Mouse (Mus musculus) heart, embryonic 16.5 days (tissue): ENCODE measurements at regions not wholly inside any gene's neighbourhood (a gene's known extent, or its start where the extent isn't known, plus 50 kb on each side); places are given as distances from the start of the nearest gene placed in this dataset.
"Not testable (repeated sequence)": the region's sequence is repeated elsewhere in the genome, so short reads cannot be mapped to it uniquely, and the experiment has no call there.

ENCODE experiments used
- ATAC-seq: fragments of 200-750 bp; cut with Nextera tagmentation; replicated peaks from 2 replicates; pipeline ENCODE4 v1.8.0; 2017; ENCODE audit warnings: moderate number of reproducible peaks; ENCODE audit not compliant: insufficient read depth, low FRiP score; ENCODE audit errors: extremely low read depth
- H3K27ac ChIP-seq: fragments of 300-500 bp; sonication (generic); 2 replicates; pipeline ENCODE4 v1.5.1; 2014; ENCODE audit warnings: mild to moderate bottlenecking, low read length, control low read depth, moderate library complexity
- H3K27me3 ChIP-seq: fragments of 300-500 bp; sonication (generic); 2 replicates; pipeline ENCODE4 v1.6.1; 2014; ENCODE audit warnings: low read length, mixed read lengths; ENCODE audit not compliant: control insufficient read depth, insufficient read depth
- H3K36me3 ChIP-seq: fragments of 300-500 bp; sonication (generic); 2 replicates; pipeline ENCODE4 v1.6.1; 2014; ENCODE audit not compliant: control insufficient read depth, insufficient read depth
- H3K4me1 ChIP-seq: fragments of 300-500 bp; sonication (generic); 2 replicates; pipeline ENCODE4 v1.6.1; 2014; ENCODE audit warnings: low read length, mixed read lengths; ENCODE audit not compliant: control insufficient read depth, insufficient read depth
- H3K4me2 ChIP-seq: fragments of 300-500 bp; sonication (generic); 2 replicates; pipeline ENCODE4 v1.6.1; 2014; ENCODE audit warnings: low read depth, mild to moderate bottlenecking, control low read depth, low read length
- H3K4me3 ChIP-seq: fragments of 300-500 bp; sonication (generic); 2 replicates; pipeline ENCODE4 v1.5.1; 2014; ENCODE audit warnings: mild to moderate bottlenecking, control low read depth, low read length
- H3K9ac ChIP-seq: fragments of 300-500 bp; sonication (generic); 2 replicates; pipeline ENCODE4 v1.6.1; 2014; ENCODE audit warnings: low read length, control low read depth
- H3K9me3 ChIP-seq: fragments of 300-500 bp; sonication (generic); replicated peaks from 2 replicates; pipeline ENCODE4 v1.6.1; 2016; ENCODE audit warnings: low read length; ENCODE audit not compliant: control insufficient read depth
- WGBS: fragments of 180-500 bp; shearing (Covaris S2); extraction: QIAGEN DNeasy Blood & Tissue Kit; methylation state at CpG from one replicate; pipeline ENCODE4 v1.1.7; 2014; 5-methylcytosine and 5-hydroxymethylcytosine counted together

GRCm38 (mm10) chr16:8198771-8199562 lies 226.0 kb downstream of the Tmem114 start:
- Histone ChIP-seq H3K27me3 (no peaks in the 10 kb centered on the region), H3K4me3 (no peak overlapping the region), H3K9me3 (0 out of 2 replicates have a peak, but pooled peaks cover 3% of the 10 kb centered on the region), H3K4me2 (no peak overlapping the region), H3K9ac (no peak overlapping the region), H3K36me3 (no peaks in the 10 kb centered on the region), H3K27ac (no peak overlapping the region), H3K4me1 (no peaks in the 10 kb centered on the region)
- no peak for ATAC-seq
- WGBS = 78% methylated on average over 12 of the region's 12 CpGs

- Histone ChIP-seq H3K36me3 (no peaks in the 10 kb centered on the region), H3K9ac (no peak overlapping the region), H3K4me3 (no peak overlapping the region), H3K27me3 (no peaks in the 10 kb centered on the region), H3K27ac (no peak overlapping the region), H3K9me3 (no peaks in the 10 kb centered on the region), H3K4me2 (no peak overlapping the region), H3K4me1 (no peaks in the 10 kb centered on the region)
- 74% methylated on average over 6 of the region's 6 CpGs for WGBS
- ATAC-seq = no peak
Observed at GRCm38 (mm10) chr16:8189472-8190240, 235.3 kb downstream of the Tmem114 start.

- Histone ChIP-seq H3K4me1 (no peaks in the 10 kb centered on the region), H3K27ac (no peak overlapping the region), H3K9ac (no peak overlapping the region), H3K9me3 (no peaks in the 10 kb centered on the region), H3K36me3 (no peaks in the 10 kb centered on the region), H3K27me3 (no peaks in the 10 kb centered on the region), H3K4me2 (no peak overlapping the region), H3K4me3 (no peak overlapping the region)
- 92% methylated on average over 1 of the region's 1 CpGs for WGBS
- no peak for ATAC-seq
Observed at GRCm38 (mm10) chr16:8189071-8189470, 235.9 kb downstream of the Tmem114 start.

GRCm38 (mm10) chr16:8188505-8188904 lies 236.4 kb downstream of the Tmem114 start:
- ATAC-seq = no peak
- Histone ChIP-seq H3K4me1 (no peaks in the 10 kb centered on the region), H3K9ac (no peak overlapping the region), H3K9me3 (no peaks in the 10 kb centered on the region), H3K4me3 (no peak overlapping the region), H3K27me3 (no peaks in the 10 kb centered on the region), H3K27ac (no peak overlapping the region), H3K4me2 (no peak overlapping the region), H3K36me3 (no peaks in the 10 kb centered on the region)
- 64% methylated on average over 4 of the region's 4 CpGs for WGBS

- H3K4me3 ChIP-seq = no peak overlapping the region
- H3K9ac ChIP-seq = no peak overlapping the region
- WGBS = 65% methylated on average over 6 of the region's 6 CpGs
- no peaks in the 10 kb centered on the region for H3K4me1 ChIP-seq
- no peaks in the 10 kb centered on the region for H3K36me3 ChIP-seq
- no peak for ATAC-seq
- no peaks in the 10 kb centered on the region for H3K27me3 ChIP-seq
- no peak overlapping the region for H3K4me2 ChIP-seq
- no peak overlapping the region for H3K27ac ChIP-seq
- H3K9me3 ChIP-seq = no peaks in the 10 kb centered on the region
Observed at GRCm38 (mm10) chr16:8184781-8185180, 240.2 kb downstream of the Tmem114 start.

- Histone ChIP-seq H3K4me3 (no peak overlapping the region), H3K27me3 (no peaks in the 10 kb centered on the region), H3K4me2 (no peak overlapping the region), H3K9me3 (peaks cover 3% of the 10 kb centered on the region; the same call in 1 of the 2 replicates), H3K36me3 (no peaks in the 10 kb centered on the region), H3K4me1 (no peaks in the 10 kb centered on the region), H3K27ac (no peak overlapping the region), H3K9ac (no peak overlapping the region)
- ATAC-seq = no peak
- 16% methylated on average over 1 of the region's 1 CpGs for WGBS
Observed at GRCm38 (mm10) chr16:8178946-8179345, 246.0 kb downstream of the Tmem114 start.

- ATAC-seq, H3K9ac ChIP-seq, H3K4me2 ChIP-seq, H3K4me3 ChIP-seq, H3K9me3 ChIP-seq, H3K36me3 ChIP-seq, H3K27me3 ChIP-seq, H3K4me1 ChIP-seq, H3K27ac ChIP-seq: not testable (repeated sequence)
- WGBS = 82% methylated on average over 7 of the region's 7 CpGs
Observed at GRCm38 (mm10) chr16:8177226-8177625, 247.7 kb downstream of the Tmem114 start.

- Histone ChIP-seq H3K27me3 (no peaks in the 10 kb centered on the region), H3K4me2 (no peak overlapping the region), H3K36me3 (no peaks in the 10 kb centered on the region), H3K9ac (no peak overlapping the region), H3K4me3 (no peak overlapping the region), H3K9me3 (peaks cover 3% of the 10 kb centered on the region; the same call in 1 of the 2 replicates), H3K4me1 (no peaks in the 10 kb centered on the region), H3K27ac (no peak overlapping the region)
- ATAC-seq = no peak
- WGBS = 57% methylated on average over 6 of the region's 6 CpGs
Observed at GRCm38 (mm10) chr16:8176126-8176525, 248.8 kb downstream of the Tmem114 start.
